Mouse (Mus musculus) stomach, postnatal 0 days (tissue): Measurements from ENCODE around the gene Camk2b.

ENCODE experiments used
- CTCF ChIP-seq: IDR thresholded peaks from 2 replicates; pipeline ENCODE4 v1.5.1; 2016; ENCODE audit warnings: antibody characterized with exemption, low read depth, mild to moderate bottlenecking, moderate library complexity
- EP300 ChIP-seq: optimal IDR thresholded peaks from 2 replicates; pipeline ENCODE3; 2016; ENCODE audit warnings: antibody characterized with exemption

DNA sequence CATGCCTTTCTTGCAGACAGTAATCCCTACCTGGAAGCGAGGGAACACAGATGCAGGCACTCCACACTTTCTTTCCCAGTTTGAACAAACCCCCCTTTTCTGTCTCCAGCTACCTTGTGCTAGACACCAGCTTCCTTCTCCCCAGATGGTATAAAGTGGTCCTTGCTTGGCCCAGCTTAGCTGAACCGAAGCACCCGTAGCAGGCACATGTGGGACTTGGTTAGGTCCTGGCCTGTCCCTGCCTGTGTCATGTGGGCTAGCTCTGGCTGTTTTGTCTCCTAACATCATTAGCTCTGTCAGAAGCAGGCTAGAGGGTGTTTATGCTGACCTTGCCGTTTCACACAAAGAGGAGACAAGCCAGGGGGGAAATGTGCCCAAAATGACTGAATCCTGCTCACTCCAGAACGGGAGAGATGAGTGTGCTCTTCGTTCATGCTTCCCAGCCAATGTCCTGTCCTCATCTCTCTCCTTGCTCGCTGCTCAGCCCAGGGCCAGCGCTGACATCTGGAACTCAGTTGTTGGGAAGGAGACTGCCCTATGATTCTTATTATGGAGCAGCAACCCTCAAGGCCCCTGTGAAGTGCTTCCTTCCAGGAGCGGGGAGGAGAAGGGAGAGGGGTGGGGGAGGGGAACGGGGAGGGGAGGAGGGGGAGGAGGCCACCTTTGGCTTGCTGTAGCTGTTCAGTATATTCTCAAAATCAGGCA lies 117.5 kb downstream of the Camk2b start:
- no peak for TF ChIP-seq EP300
- TF ChIP-seq CTCF: no peak
